Mouse (Mus musculus): ENCODE results near the gene Gnaq. TPM values are rescaled to one million over a fixed set of nuclear protein-coding genes. Genes with fewer than 3 reads are reported as not detected.

Gnaq gene
- polyA plus RNA-seq, 1 experiment from 2014 or later: 109 TPM

DNA sequence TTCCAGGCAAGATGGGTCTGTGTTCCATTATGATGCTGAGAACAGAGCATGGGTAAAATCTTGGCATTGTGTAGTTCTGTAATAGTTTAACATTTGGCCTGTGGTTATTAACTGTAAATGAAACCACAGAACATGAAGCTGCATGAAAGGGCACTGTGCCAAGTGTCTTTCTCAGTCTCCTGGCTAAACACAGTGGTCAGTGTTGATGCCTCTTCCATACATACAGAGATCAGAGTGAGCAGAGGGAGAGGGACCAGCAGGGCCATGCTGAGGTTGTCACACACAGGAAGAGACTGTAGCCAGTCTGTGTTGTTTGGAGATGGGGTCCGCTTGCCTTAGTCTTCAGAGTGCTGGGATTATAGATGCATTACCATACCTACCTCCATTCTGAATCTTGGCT, 138.4 kb downstream of the Gnaq start:
- Histone ChIP-seq H3K27me3 (replicated peaks) (no peaks in the 10 kb centered on the region), H3K9ac (no peak overlapping the region), H3K4me2 (no peak overlapping the region), H3K36me3 (replicated peaks) (no peaks in the 10 kb centered on the region), H3K4me3 (no peak overlapping the region), H3K27ac (no peak overlapping the region), H3K4me1 (peaks cover 18% of the 10 kb centered on the region; the same call in 1 of the 2 replicates), H3K9me3 (no peaks in the 10 kb centered on the region)
- ATAC-seq (replicated peaks): no peak
- 89% methylated on average over 1 of the region's 1 CpGs for WGBS

DNA sequence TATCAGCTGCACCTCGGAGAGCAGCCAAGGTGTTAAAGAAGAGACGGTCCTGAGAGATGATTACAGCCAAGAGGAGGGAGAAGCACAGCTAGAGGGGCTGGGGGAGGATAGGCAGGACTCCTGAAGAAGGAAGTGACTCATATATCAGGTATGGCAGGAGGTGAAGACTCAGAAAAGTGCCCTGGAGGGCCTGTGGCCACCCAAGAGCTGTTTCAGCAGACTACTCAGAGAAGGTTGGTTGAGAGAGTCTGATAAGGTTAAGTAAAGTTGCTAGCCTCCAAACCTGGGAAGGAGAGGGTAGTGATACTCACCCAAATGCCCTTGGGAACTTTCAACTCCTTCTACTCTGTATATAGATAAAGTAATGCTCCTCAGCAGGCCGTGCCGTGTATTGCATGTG, 140.4 kb downstream of the Gnaq start:
- WGBS: 85% methylated on average over 4 of the region's 4 CpGs
- Histone ChIP-seq H3K4me1 (peaks cover 18% of the 10 kb centered on the region; the same call in 1 of the 2 replicates), H3K4me3 (no peak overlapping the region), H3K4me2 (no peak overlapping the region), H3K36me3 (replicated peaks) (no peaks in the 10 kb centered on the region), H3K9me3 (no peaks in the 10 kb centered on the region), H3K27me3 (replicated peaks) (no peaks in the 10 kb centered on the region), H3K9ac (no peak overlapping the region), H3K27ac (no peak overlapping the region)
- ATAC-seq (replicated peaks): 0 out of 2 replicates have a peak, but pooled peaks have one; percentile 3

DNA sequence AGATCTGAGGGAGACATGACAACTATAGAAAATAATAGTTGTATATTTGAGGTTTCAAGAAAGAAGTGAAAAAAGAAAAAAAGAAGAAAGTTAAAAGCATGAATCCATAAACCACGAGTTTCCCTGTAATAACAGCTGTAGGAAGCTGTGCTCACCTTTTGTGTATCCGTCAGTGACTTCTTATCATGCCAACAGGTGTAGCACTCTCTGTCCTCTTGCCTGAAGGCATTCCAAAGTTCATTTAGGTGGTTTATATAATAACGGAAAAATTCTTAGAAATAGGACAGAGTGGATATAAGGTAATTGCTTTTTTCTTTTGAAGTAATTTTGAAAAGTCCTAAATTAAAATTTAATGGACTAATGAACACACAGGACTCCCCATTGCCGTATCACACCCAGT, 147.6 kb downstream of the Gnaq start:
- Histone ChIP-seq H3K4me3 (no peak overlapping the region), H3K27ac (no peak overlapping the region), H3K36me3 (replicated peaks) (no peaks in the 10 kb centered on the region), H3K9me3 (no peaks in the 10 kb centered on the region), H3K9ac (no peak overlapping the region), H3K27me3 (replicated peaks) (no peaks in the 10 kb centered on the region), H3K4me2 (no peak overlapping the region), H3K4me1 (peaks cover 9% of the 10 kb centered on the region; the same call in 1 of the 2 replicates)
- ATAC-seq (replicated peaks): no peak
- 80% methylated on average over 4 of the region's 4 CpGs for WGBS

DNA sequence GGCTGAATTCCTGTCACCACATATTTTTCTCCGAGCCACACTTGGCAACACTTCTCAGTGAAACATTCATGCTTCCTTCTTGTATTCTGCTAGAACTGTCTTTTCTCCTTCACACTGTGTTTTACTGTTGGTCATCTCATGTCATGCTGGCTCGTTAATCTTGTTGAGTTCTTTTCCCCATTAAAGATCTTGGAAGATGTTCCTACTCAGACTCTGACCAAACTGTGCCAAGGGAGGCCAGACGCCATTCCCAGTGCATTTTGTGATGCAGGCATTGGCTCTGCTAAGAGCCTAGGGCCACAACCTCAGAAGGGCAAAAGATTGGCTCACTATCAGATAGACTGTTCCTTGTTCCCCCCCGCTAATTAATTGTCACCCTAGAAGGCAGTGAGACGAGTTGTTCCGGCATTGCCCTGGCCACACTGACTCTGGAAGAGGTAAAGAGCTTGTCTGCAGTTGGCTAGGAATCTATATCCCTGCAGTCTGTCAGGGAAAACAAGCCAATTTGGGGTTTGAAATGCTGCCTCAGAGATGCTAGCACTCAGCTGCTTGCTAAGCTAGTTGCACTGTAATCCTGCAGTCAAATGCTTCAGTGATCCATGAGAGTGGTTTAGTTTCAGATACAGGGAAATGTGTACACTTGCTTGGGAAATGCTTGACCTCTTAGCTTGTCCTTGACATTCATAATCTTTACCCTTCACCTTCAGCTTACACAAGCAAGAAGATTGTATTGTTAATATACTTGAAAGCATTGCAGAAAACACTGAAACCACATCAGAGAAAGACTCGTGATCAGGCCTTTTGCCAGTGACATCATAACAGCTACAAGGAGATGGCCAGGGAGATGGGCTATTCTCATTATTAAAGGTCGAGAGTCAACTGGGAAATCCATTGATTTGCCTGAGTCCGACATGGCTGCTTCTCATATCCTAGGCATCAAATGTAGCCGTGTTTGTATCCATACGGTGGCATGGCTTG, 152.7 kb downstream of the Gnaq start:
- no peak; the same call in 1 of the 2 replicates for ATAC-seq (replicated peaks)
- Histone ChIP-seq H3K4me1 (peaks cover 19% of the 10 kb centered on the region; the same call in 1 of the 2 replicates), H3K4me3 (no peak overlapping the region), H3K9me3 (no peaks in the 10 kb centered on the region), H3K4me2 (no peak overlapping the region), H3K27me3 (replicated peaks) (no peaks in the 10 kb centered on the region), H3K36me3 (replicated peaks) (no peaks in the 10 kb centered on the region), H3K27ac (peak overlapping the region; percentile 39; the same call in 1 of the 2 replicates), H3K9ac (no peak overlapping the region)
- WGBS: 81% methylated on average over 11 of the region's 11 CpGs

- Histone ChIP-seq H3K9ac (no peak overlapping the region), H3K27me3 (replicated peaks) (no peaks in the 10 kb centered on the region), H3K27ac (0 out of 2 replicates have a peak overlapping the region, but pooled peaks have one; percentile 19), H3K4me1 (peaks cover 24% of the 10 kb centered on the region), H3K4me2 (no peak overlapping the region), H3K36me3 (replicated peaks) (no peaks in the 10 kb centered on the region), H3K9me3 (no peaks in the 10 kb centered on the region), H3K4me3 (no peak overlapping the region)
- 77% methylated on average over 10 of the region's 10 CpGs for WGBS
- ATAC-seq (replicated peaks): no peak
Observed at GRCm38 (mm10) chr19:16286451-16287175, 154.0 kb downstream of the Gnaq start.

GRCm38 (mm10) chr19:16287307-16287706, 154.7 kb downstream of the Gnaq start:
- Histone ChIP-seq H3K27me3 (replicated peaks) (no peaks in the 10 kb centered on the region), H3K36me3 (replicated peaks) (no peaks in the 10 kb centered on the region), H3K4me1 (peaks cover 30% of the 10 kb centered on the region), H3K27ac (no peak overlapping the region), H3K4me3 (no peak overlapping the region), H3K9me3 (no peaks in the 10 kb centered on the region), H3K9ac (no peak overlapping the region), H3K4me2 (no peak overlapping the region)
- whole genome bisulfite sequencing: 70% methylated on average over 4 of the region's 4 CpGs
- ATAC-seq (replicated peaks): no peak

- Histone ChIP-seq H3K4me1 (peaks cover 35% of the 10 kb centered on the region), H3K4me2 (no peak overlapping the region), H3K4me3 (no peak overlapping the region), H3K27me3 (replicated peaks) (no peaks in the 10 kb centered on the region), H3K9me3 (no peaks in the 10 kb centered on the region), H3K9ac (no peak overlapping the region), H3K27ac (0 out of 2 replicates have a peak overlapping the region, but pooled peaks have one; percentile 2), H3K36me3 (replicated peaks) (no peaks in the 10 kb centered on the region)
- 93% methylated on average over 7 of the region's 7 CpGs for WGBS
- ATAC-seq (replicated peaks): no peak
Observed at GRCm38 (mm10) chr19:16287971-16288370, 155.3 kb downstream of the Gnaq start.

DNA sequence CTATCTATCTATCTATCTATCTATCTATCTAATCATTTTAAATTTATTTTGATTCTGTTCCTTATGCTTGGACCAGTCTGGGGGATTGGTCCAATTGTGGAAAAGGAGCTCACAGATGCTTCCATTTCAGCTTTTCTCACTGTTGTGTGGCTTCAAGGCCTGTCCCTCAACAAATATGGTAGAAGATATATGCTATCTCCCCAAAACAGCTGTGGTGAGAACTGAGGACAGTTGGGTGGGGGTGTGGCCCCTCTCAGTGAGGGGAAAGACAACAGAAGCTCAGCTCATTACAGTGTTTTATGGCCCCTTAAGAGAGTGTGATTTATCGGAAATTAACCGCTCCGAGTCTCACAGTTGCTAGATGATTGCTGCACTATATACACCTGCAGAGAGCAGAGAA, 158.5 kb downstream of the Gnaq start:
- no peaks in the 10 kb centered on the region for H3K36me3 ChIP-seq (replicated peaks)
- no peak overlapping the region for H3K27ac ChIP-seq
- H3K9me3 ChIP-seq: no peaks in the 10 kb centered on the region
- H3K4me1 ChIP-seq: peaks cover 31% of the 10 kb centered on the region
- no peak for ATAC-seq (replicated peaks)
- no peak overlapping the region for H3K4me3 ChIP-seq
- H3K27me3 ChIP-seq (replicated peaks): no peaks in the 10 kb centered on the region
- no peak overlapping the region for H3K4me2 ChIP-seq
- no peak overlapping the region for H3K9ac ChIP-seq
- WGBS: 87% methylated on average over 3 of the region's 3 CpGs

DNA sequence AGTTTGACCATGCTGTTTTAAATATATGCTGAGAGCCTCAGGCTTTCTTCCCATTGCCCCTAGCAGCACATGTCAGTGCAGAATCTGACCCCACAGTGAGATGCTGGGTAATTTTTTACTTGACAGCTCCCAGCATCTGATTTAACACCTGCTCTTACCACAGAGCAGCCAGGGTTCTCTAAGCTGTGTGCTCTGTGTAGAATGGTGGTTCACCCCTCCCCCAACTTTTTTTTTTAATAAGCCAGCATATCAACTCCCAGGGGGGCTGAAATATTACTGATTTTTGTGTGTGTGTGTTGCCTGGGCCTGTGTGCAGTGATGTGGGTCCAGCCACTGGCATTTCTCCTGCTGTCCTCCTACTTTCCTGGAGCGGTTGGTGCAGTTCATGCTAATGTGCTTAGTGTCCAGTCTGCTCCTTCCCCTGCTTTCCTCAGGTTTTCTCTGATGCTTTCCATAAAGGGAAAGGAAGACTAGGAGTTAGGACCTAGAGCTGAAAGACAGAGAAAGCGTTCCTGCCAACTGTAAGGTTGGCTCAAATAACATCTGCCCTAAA, 159.5 kb downstream of the Gnaq start:
- peak; percentile 71 for ATAC-seq (replicated peaks)
- no peak overlapping the region for H3K4me2 ChIP-seq
- no peaks in the 10 kb centered on the region for H3K9me3 ChIP-seq
- no peaks in the 10 kb centered on the region for H3K27me3 ChIP-seq (replicated peaks)
- H3K4me3 ChIP-seq: no peak overlapping the region
- H3K4me1 ChIP-seq: peaks cover 23% of the 10 kb centered on the region
- WGBS: 63% methylated on average over 2 of the region's 2 CpGs
- H3K36me3 ChIP-seq (replicated peaks): no peaks in the 10 kb centered on the region
- peak overlapping the region; percentile 54 for H3K27ac ChIP-seq
- no peak overlapping the region for H3K9ac ChIP-seq

DNA sequence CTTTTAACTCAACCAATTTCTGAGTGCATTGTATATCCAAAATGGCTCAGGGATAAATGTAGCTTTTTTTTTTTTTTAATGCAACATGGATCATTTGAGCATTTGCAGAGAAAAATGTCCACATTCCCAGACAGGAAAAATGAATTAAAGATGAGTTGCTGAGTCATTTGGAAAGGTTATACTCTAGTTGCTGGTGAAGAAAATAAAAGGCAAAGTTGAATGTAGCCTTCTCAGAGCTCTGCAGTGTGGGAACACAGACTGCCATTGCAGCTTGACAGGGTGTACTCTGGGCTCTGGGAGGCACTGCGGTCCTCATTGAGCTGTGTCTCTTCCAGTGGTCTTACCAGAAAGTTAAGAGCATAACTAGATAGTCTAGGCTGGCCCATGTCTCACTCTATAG, 160.3 kb downstream of the Gnaq start:
- no peaks in the 10 kb centered on the region for H3K9me3 ChIP-seq
- H3K4me1 ChIP-seq: peaks cover 21% of the 10 kb centered on the region
- H3K36me3 ChIP-seq (replicated peaks): no peaks in the 10 kb centered on the region
- WGBS: 93% methylated on average over 1 of the region's 1 CpGs
- no peaks in the 10 kb centered on the region for H3K27me3 ChIP-seq (replicated peaks)
- H3K27ac ChIP-seq: peak overlapping the region; percentile 17
- H3K4me3 ChIP-seq: no peak overlapping the region
- no peak overlapping the region for H3K4me2 ChIP-seq
- ATAC-seq (replicated peaks): no peak
- no peak overlapping the region for H3K9ac ChIP-seq

GRCm38 (mm10) chr19:16300413-16300812, 167.8 kb downstream of the Gnaq start:
- Histone ChIP-seq H3K9ac (no peak overlapping the region), H3K4me3 (no peak overlapping the region), H3K9me3 (no peaks in the 10 kb centered on the region), H3K4me2 (no peak overlapping the region), H3K27me3 (replicated peaks) (no peaks in the 10 kb centered on the region), H3K36me3 (replicated peaks) (no peaks in the 10 kb centered on the region), H3K4me1 (0 out of 2 replicates have a peak, but pooled peaks cover 5% of the 10 kb centered on the region), H3K27ac (no peak overlapping the region)
- 90% methylated on average over 4 of the region's 4 CpGs for WGBS
- no peak for ATAC-seq (replicated peaks)

GRCm38 (mm10) chr19:16301336-16301735, 168.7 kb downstream of the Gnaq start:
- WGBS: 68% methylated on average over 7 of the region's 7 CpGs
- no peak; the same call in 1 of the 2 replicates for ATAC-seq (replicated peaks)
- H3K36me3 ChIP-seq (replicated peaks): no peaks in the 10 kb centered on the region
- H3K27me3 ChIP-seq (replicated peaks): no peaks in the 10 kb centered on the region
- H3K9ac ChIP-seq: no peak overlapping the region
- 0 out of 2 replicates have a peak, but pooled peaks cover 5% of the 10 kb centered on the region for H3K4me1 ChIP-seq
- H3K4me2 ChIP-seq: no peak overlapping the region
- no peak overlapping the region for H3K4me3 ChIP-seq
- H3K9me3 ChIP-seq: no peaks in the 10 kb centered on the region
- no peak overlapping the region for H3K27ac ChIP-seq

All from midbrain, embryonic 15.5 days (tissue).